Mouse (Mus musculus): ENCODE data around the gene Tmem50a.

DNA sequence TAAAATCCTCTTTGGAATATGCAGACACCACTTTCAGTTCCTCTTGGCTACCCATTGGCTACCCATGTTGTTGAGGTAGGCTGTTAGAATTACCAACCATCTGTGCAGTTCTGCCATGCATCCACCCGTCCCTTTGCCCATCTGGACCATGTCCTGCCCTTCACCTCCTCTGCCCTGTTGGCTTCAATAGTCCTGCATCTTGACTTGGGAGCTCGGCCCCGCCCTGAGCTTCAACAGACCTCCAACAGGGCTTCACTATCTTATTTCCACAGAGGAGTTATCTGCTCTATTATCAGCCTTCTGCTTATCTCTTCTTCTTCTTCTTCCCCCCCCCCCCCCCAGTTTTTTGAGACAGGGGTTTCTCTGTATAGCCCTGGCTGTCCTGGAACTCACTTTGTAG lies 2.4 kb upstream of the Tmem50a start:
- no peak for TF ChIP-seq POLR2A (IDR thresholded peaks at IDR 0.05; ENCODE audit: borderline replicate concordance, extremely low read depth, insufficient read depth, insufficient read length, poor library complexity, severe bottlenecking)
- no peak for TF ChIP-seq CTCF (IDR thresholded peaks at IDR 0.05; ENCODE audit: borderline replicate concordance, extremely low read depth, insufficient read depth, insufficient read length)
